Mouse (Mus musculus) ES-Bruce4 (cell line): ENCODE measurements at regions not wholly inside any gene's neighbourhood (a gene's known extent, or its start where the extent isn't known, plus 50 kb on each side); places are given as distances from the start of the nearest gene placed in this dataset.

ENCODE experiments used
- CTCF ChIP-seq: IDR thresholded peaks from one replicate; pipeline ENCODE4 v1.8.1; 2011; ENCODE audit warnings: low read depth, low read length
- EP300 ChIP-seq: IDR thresholded peaks from 2 replicates; pipeline ENCODE4 v1.6.1; 2011; ENCODE audit warnings: low read depth, low read length; ENCODE audit not compliant: insufficient read depth

DNA sequence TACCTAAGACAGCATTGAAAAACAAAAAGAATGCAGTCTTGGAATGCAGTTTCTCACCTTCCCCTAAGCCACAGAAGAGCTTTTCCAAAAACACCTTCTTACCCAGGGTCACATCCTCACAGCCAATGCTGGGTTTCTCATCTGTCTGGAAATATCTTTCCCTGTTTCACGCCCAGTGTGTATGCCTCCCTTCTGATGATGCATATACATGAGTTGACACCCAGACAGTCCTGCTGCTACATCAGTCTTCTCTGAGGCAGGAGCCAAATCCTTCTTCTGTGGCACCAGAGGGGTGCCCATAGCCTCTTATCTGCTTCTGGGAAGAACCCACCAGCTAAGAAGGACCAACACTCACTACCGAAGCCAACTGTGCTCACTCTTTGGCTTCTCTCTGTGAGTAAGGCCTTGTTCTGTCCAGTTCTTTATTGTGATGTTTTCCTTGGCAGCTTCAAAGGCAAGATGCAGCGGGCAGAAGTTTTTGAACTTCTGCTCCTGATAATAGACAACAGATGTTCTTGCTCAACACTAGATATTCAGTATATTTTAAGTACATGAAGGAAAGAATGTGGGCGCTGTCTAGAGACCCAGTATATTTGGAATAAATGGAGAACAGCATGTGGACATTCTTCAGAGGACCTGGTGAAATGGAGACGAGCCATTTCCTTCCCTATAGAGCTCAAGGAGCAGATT, 228.2 kb downstream of the Nuak1 start:
- TF ChIP-seq CTCF (no peak), EP300 (no peak)
